Mouse (Mus musculus) heart, embryonic 15.5 days (tissue): ENCODE data around the gene Chrdl2. TPM values are rescaled to one million over a fixed set of nuclear protein-coding genes. Genes with fewer than 3 reads are reported as not detected.
"Not testable (repeated sequence)": the region's sequence is repeated elsewhere in the genome, so short reads cannot be mapped to it uniquely, and the experiment has no call there.

ENCODE experiments used
- ATAC-seq: fragments of 200-750 bp; cut with Nextera tagmentation; replicated peaks from 2 replicates; pipeline ENCODE4 v1.8.0; 2017; ENCODE audit warnings: low read depth, moderate TSS enrichment; ENCODE audit not compliant: insufficient number of reproducible peaks, insufficient read depth, low FRiP score
- H3K27ac ChIP-seq: fragments of 300-500 bp; sonication (generic); 2 replicates; pipeline ENCODE4 v1.5.1; 2015; ENCODE audit warnings: mild to moderate bottlenecking, inconsistent platforms
- H3K27me3 ChIP-seq: fragments of 300-500 bp; sonication (generic); 2 replicates; pipeline ENCODE4 v1.6.1; 2015; ENCODE audit warnings: inconsistent platforms
- H3K36me3 ChIP-seq: fragments of 300-500 bp; sonication (generic); 2 replicates; pipeline ENCODE4 v1.6.1; 2015; ENCODE audit warnings: mild to moderate bottlenecking, inconsistent platforms
- H3K4me1 ChIP-seq: fragments of 300-500 bp; sonication (generic); replicated peaks from 2 replicates; pipeline ENCODE4 v1.6.1; 2015; ENCODE audit warnings: inconsistent platforms
- H3K4me2 ChIP-seq: fragments of 300-500 bp; sonication (generic); 2 replicates; pipeline ENCODE4 v1.6.1; 2015; ENCODE audit warnings: inconsistent platforms, mild to moderate bottlenecking, moderate library complexity
- H3K4me3 ChIP-seq: fragments of 300-500 bp; sonication (generic); 2 replicates; pipeline ENCODE4 v1.5.1; 2015; ENCODE audit warnings: mild to moderate bottlenecking, inconsistent platforms
- H3K9ac ChIP-seq: fragments of 300-500 bp; sonication (generic); 2 replicates; pipeline ENCODE4 v1.6.1; 2015; ENCODE audit warnings: mild to moderate bottlenecking, inconsistent platforms
- H3K9me3 ChIP-seq: fragments of 300-500 bp; sonication (generic); replicated peaks from 2 replicates; pipeline ENCODE4 v1.6.1; 2016; ENCODE audit warnings: inconsistent platforms
- WGBS: fragments of 180-500 bp; shearing (Covaris S2); methylation state at CpG from one replicate; pipeline ENCODE4 v1.1.7; 2015; ENCODE audit warnings: mixed read lengths; 5-methylcytosine and 5-hydroxymethylcytosine counted together
- polyA plus RNA-seq: library from polyadenylated mRNA; unstranded; fragments of >200 nt; fragmentation: Nextera tagmentation; extraction: Ambion mirVana; gene quantifications from 2 replicates; pipeline ENCODE4 v1.2.1, GENCODE M21; 2015

Chrdl2 gene
- polyA plus RNA-seq: 0.11 and 0.37 TPM in 2 replicates

DNA sequence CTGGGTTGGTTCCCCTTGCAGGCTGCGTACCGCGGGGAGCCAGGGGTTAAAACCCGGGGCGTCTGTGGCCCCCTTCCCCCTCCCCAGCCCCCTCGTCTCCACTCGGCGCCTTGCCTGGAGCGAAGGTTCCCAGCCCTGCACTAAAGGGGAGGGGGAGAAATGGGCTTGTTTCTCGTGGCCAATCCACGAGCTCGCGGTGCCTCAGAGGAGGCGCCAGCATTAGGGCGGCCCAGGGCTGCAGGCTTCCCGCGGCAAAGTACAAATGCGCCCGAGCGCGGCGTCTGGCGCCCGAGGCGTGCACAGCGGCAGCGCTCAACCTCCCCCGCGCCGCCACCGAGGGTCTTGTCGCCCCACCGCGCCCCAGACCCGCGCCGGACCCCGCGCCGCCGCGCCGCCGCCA lies at the start of gene Chrdl2:
TSS of gene Chrdl2 (plus strand) at position 383 of the 400 bp plus-strand sequence.
- no peaks in the 10 kb centered on the region for H3K9me3 ChIP-seq
- H3K27me3 ChIP-seq: peaks cover 72% of the 10 kb centered on the region
- H3K36me3 ChIP-seq: no peaks in the 10 kb centered on the region
- ATAC-seq: peak; percentile 68
- H3K9ac ChIP-seq: peak within 1 kb of the TSS; percentile 41
- WGBS: under 1% methylated on average over 44 of the region's 44 CpGs
- no peak within 1 kb of the TSS for H3K27ac ChIP-seq
- peak within 1 kb of the TSS; percentile 56 for H3K4me3 ChIP-seq
- H3K4me2 ChIP-seq: peak within 1 kb of the TSS; percentile 95
- H3K4me1 ChIP-seq: peaks cover 11% of the 10 kb centered on the region

DNA sequence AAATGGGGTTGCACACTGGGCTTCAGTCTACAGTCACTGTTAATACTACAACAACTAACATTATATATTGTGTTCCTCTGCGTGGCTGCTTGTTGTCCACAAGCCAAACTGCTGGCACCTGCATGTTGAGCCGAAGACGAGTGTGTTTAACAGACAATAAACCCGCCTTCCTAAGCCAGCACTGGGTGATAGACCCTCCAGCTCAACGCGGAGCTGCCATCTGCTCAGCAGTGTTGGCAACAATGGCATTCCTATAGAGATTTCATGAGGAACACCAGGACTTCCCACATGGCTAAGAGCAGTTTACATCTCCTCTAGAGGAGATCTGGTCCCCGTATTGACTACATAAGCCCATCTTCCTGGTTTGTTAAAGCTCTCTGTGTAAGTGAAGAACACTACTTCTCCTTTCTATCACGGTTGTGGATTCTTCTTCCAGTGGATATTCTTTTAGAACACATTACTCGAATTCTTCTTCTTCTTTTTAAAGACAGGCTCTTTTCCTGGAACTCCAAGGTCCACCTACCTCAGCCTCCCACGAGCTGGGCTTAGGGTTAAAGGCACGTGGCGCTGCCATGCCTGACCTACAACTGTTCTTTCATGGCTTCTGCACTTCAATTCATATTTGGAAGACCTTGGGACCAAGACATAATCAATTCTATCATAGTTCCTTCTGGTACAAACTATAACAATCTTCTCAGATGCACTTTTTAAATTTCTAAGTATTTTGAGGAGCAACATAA lies 48.6 kb upstream of the Chrdl2 start:
- H3K27ac ChIP-seq: no peak overlapping the region
- H3K9me3 ChIP-seq: no peaks in the 10 kb centered on the region
- H3K4me1 ChIP-seq: peaks cover 7% of the 10 kb centered on the region
- no peak overlapping the region for H3K9ac ChIP-seq
- H3K4me2 ChIP-seq: no peak overlapping the region
- H3K36me3 ChIP-seq: no peaks in the 10 kb centered on the region; the same call in 1 of the 2 replicates
- WGBS: 78% methylated on average over 12 of the region's 12 CpGs
- no peak for ATAC-seq
- no peak overlapping the region for H3K4me3 ChIP-seq
- no peaks in the 10 kb centered on the region for H3K27me3 ChIP-seq

DNA sequence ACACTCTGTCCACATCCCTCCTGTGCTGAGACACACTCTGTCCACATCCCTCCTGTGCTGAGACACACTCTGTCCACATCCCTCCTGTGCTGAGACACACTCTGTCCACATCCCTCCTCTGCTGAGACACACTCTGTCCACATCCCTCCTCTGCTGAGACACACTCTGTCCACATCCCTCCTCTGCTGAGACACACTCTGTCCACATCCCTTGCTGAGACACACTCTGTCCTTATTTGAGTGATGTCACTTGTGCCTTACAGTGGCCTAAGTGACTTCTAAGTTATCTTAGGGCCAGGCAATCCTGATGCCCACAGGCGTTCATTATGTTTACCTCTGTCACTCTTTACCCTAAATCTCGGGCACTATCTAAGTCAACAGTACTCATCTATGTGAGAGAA lies 45.4 kb upstream of the Chrdl2 start:
- not testable (repeated sequence) for ATAC-seq, H3K4me3 ChIP-seq
- peaks cover 29% of the 10 kb centered on the region for H3K4me1 ChIP-seq

DNA sequence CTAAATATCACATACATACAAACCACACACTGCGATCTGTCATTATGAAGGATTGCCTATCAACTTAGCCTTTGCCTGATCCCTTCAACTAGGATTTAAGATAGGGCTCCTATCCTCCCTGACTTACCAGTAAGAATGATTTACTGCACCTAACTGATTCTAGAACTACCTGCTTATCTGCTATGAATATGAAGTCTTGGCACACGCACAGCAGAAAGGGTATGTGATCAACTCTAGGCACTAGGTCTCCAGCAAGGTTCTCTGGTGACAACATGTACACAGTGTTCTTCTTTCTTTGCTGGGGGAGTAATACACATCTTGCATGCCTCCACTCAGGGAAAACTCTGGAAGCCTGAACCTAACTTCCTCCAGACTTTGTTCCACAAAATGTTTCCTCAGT lies 44.5 kb upstream of the Chrdl2 start:
- Histone ChIP-seq H3K9ac (no peak overlapping the region), H3K27ac (no peak overlapping the region), H3K36me3 (no peaks in the 10 kb centered on the region), H3K4me3 (no peak overlapping the region), H3K27me3 (no peaks in the 10 kb centered on the region), H3K4me2 (no peak overlapping the region), H3K9me3 (no peaks in the 10 kb centered on the region), H3K4me1 (peaks cover 37% of the 10 kb centered on the region)
- 82% methylated on average over 2 of the region's 2 CpGs for WGBS
- ATAC-seq: no peak

More for the DNA sequence above, 45.4 kb upstream of the Chrdl2 start:
- not testable (repeated sequence) for H3K9me3 ChIP-seq, H3K27ac ChIP-seq, H3K4me2 ChIP-seq, H3K27me3 ChIP-seq, H3K9ac ChIP-seq, H3K36me3 ChIP-seq
- 55% methylated on average over 2 of the region's 2 CpGs for WGBS

DNA sequence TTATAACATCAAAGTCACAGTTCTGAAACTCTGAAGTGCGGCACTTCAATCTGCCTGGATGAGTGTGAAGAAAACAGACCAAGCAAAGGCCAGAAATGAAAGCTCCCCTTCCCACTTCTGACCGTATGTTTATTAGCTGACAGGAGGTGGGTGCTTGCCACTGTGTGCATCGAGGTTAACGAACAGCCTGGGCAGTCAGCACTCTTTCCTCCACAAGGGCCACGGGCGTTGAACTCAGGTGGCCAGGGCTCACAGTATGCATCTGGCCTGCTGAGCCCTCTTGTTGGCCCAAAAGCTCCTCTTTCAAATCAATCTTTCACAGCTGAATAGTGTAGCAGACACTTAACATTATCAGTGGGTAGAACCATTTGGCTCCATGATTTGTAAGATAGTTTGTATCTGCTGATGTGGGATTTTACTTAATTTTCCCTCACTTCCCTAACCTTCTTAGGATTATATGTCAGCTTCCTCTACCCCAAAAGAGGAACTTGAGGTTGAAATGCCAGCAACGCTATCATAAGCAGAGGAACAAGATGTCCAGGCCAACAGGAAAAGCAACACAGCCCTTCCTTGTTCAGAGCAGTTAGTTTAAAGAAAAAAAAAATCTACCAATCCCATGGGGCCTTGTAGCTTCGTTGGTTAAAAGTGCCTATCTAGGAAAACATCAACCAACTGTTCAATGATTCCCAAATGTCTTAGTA lies 43.3 kb upstream of the Chrdl2 start:
- WGBS: 56% methylated on average over 8 of the region's 8 CpGs
- H3K9ac ChIP-seq: no peak overlapping the region
- no peak overlapping the region for H3K4me2 ChIP-seq
- H3K9me3 ChIP-seq: no peaks in the 10 kb centered on the region
- no peak overlapping the region for H3K4me3 ChIP-seq
- no peaks in the 10 kb centered on the region for H3K27me3 ChIP-seq
- H3K4me1 ChIP-seq: peaks cover 40% of the 10 kb centered on the region
- H3K27ac ChIP-seq: 0 out of 2 replicates have a peak overlapping the region, but pooled peaks have one; percentile 40
- H3K36me3 ChIP-seq: no peaks in the 10 kb centered on the region
- no peak for ATAC-seq

DNA sequence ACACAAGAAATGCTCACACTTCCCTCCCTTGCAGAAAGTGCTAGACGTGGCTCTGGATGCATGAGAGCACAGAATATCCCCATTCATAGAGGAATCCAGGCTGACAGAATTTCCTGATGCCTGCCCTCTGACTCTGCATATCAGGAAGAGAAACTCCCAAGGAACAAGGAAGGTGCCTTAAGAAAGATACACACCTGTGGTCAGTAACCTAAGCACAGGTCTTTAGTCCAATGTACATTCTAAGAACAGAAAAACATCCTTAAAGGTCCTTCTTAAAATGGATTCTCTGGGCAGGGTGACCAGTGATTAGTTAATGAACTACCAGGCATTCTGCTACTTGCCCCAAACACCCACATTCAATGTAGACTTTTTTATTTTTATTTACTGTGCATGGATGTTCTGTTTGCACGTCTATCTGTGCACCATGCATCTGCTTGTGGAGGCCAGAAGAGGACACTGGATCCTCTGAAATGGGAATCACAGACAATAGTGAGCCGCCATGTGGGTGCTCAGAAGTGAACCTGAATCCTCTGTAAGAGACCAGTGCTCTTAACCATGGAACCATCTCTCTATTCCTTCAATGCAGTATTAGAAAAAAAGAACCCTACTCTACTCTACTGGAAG lies 42.6 kb upstream of the Chrdl2 start:
- WGBS: 80% methylated on average over 3 of the region's 3 CpGs
- Histone ChIP-seq H3K4me2 (no peak overlapping the region), H3K36me3 (no peaks in the 10 kb centered on the region), H3K4me3 (no peak overlapping the region), H3K4me1 (peaks cover 40% of the 10 kb centered on the region), H3K27ac (0 out of 2 replicates have a peak overlapping the region, but pooled peaks have one; percentile 40), H3K9me3 (no peaks in the 10 kb centered on the region), H3K9ac (no peak overlapping the region), H3K27me3 (no peaks in the 10 kb centered on the region)
- no peak for ATAC-seq

DNA sequence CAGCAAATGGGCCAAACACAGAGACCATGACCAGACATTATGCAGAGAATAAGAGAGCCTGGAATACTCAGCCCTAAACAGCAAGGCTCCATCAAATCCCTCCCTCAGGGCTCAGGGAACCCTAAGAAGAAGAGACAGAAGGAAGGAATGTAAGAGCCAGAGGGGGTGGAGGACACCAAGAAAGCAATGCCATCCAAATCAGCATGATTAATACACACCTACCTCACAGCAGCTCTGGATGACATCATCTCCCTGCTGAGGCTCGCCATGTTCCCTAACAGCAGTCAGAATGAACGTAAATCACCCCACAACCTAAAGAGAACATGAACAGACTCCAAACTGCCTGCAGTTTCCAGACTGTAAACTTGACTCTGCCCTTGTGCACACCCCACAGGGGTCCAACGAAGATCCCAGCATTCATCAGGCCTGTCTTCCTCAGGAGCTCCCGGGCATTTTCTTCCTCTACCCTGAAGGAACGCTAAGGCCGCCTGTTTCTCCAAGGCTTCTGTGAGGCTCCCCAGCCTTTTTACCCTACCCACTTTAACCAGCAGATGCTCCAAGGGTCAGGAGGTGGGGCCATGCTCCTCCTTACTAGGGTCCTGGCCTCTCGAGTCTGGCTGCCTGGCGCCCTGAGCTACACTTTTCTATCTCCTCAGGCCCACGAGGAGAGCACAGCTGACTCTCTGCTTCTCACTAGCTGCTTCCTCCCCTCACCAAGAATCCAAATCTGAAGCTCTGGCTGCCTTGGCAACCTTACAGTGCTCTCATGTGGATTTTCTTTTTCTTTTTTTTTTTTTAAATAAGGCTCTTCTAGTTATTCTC lies 40.7 kb upstream of the Chrdl2 start:
- WGBS: 27% methylated on average over 9 of the region's 9 CpGs

DNA sequence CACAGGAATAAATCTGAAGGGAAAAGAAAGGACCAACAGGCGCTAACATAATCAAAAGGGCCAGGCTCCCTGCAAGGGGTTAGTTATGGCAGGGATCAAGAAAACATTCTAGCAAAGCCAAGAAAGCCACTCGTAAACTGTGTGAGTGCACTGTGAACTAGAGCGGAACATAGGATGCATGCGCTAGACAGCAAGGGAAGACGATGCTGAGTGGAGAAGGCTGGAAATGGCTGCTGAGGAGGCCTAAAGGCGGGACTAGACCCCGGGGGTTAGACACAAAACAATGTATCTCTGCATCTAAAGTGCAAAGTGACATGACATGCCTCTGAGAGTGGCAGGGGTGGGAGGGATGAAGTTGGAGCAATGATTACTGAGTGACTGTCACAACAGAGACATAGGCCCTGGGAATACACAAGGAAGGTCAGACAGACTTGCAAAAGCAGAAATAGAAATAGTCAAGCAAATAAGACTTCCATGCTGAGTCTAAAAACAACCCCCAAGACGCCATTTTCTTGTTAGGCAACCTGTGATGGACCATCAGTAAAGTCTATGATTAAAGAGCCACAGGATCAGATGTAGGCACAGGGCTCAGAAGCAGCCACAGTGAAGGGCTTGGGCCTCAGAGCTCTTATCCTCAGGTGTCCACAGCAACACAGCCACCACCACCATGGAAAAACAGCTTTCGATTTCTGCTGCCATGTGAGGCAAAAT lies 39.8 kb upstream of the Chrdl2 start:
- Histone ChIP-seq H3K4me3 (no peak overlapping the region), H3K27ac (0 out of 2 replicates have a peak overlapping the region, but pooled peaks have one; percentile 59), H3K4me2 (no peak overlapping the region), H3K27me3 (no peaks in the 10 kb centered on the region), H3K4me1 (peaks cover 40% of the 10 kb centered on the region), H3K9ac (no peak overlapping the region), H3K9me3 (no peaks in the 10 kb centered on the region), H3K36me3 (no peaks in the 10 kb centered on the region)
- no peak for ATAC-seq
- WGBS: 67% methylated on average over 9 of the region's 9 CpGs

More for the DNA sequence above, 40.7 kb upstream of the Chrdl2 start:
- H3K36me3 ChIP-seq: no peaks in the 10 kb centered on the region
- H3K4me2 ChIP-seq: no peak overlapping the region
- H3K4me1 ChIP-seq: peaks cover 40% of the 10 kb centered on the region
- no peaks in the 10 kb centered on the region for H3K9me3 ChIP-seq
- peak overlapping the region; percentile 59 for H3K27ac ChIP-seq
- ATAC-seq: no peak
- no peaks in the 10 kb centered on the region for H3K27me3 ChIP-seq
- H3K9ac ChIP-seq: no peak overlapping the region
- H3K4me3 ChIP-seq: no peak overlapping the region

DNA sequence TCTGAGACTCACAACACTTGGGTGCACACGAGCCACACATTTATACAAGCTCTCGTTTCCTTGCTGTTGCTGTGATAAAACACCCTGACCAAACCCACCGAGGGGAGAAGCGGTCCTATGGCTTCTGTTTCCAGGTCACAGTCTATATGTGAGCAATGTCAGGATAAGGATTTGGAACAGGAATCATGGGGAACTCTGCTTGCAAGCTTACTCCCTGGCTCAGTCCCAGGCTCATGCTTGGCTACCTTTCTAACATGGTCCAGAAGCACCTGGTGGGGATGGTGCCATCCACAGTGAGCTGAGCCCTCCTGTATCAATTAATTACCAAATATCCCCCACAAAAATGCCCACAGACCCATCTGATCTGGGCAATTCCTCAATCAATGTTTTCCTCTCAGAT lies 36.8 kb upstream of the Chrdl2 start:
- no peaks in the 10 kb centered on the region for H3K9me3 ChIP-seq
- no peaks in the 10 kb centered on the region for H3K36me3 ChIP-seq
- no peak overlapping the region for H3K4me2 ChIP-seq
- WGBS: 74% methylated on average over 4 of the region's 4 CpGs
- no peak overlapping the region for H3K27ac ChIP-seq
- H3K9ac ChIP-seq: no peak overlapping the region
- H3K4me3 ChIP-seq: no peak overlapping the region
- H3K27me3 ChIP-seq: no peaks in the 10 kb centered on the region
- ATAC-seq: no peak
- H3K4me1 ChIP-seq: peaks cover 32% of the 10 kb centered on the region

DNA sequence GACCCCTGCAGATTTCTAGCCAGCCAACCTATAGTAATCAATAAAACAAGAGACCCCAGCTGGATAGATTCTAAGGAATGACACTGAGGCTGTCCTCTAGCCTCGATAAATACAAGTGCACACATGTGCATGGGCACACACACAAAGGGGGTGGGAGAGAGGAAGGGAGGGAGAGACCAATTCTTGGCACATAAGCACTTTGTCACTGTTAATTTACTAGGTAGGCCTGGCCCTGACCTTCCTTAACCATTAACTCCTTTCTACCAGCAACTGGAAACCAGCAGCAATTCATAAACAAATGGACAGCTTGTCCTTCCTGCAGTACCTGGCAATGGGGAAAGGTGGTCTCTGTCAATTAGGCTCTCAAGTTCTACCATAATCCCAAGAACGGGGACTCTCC lies 34.0 kb upstream of the Chrdl2 start:
- WGBS: 76% methylated on average over 2 of the region's 2 CpGs
- Histone ChIP-seq H3K27me3 (no peaks in the 10 kb centered on the region), H3K36me3 (no peaks in the 10 kb centered on the region), H3K27ac (no peak overlapping the region), H3K9me3 (no peaks in the 10 kb centered on the region), H3K4me2 (no peak overlapping the region), H3K9ac (no peak overlapping the region), H3K4me1 (peaks cover 17% of the 10 kb centered on the region), H3K4me3 (no peak overlapping the region)
- no peak for ATAC-seq
